Mouse (Mus musculus) liver, adult (tissue): ENCODE results near the gene Upp2.

Source experiments
- GATA4 ChIP-seq: IDR thresholded peaks from 2 replicates; pipeline ENCODE4 v1.6.1; 2014; ENCODE audit warnings: mild to moderate bottlenecking, low read length; ENCODE audit not compliant: insufficient replicate concordance

Upp2 gene

GRCm38 (mm10) chr2:58787360-58787759 lies 220.3 kb downstream of the Upp2 start:
- no peak for TF ChIP-seq GATA4

DNA sequence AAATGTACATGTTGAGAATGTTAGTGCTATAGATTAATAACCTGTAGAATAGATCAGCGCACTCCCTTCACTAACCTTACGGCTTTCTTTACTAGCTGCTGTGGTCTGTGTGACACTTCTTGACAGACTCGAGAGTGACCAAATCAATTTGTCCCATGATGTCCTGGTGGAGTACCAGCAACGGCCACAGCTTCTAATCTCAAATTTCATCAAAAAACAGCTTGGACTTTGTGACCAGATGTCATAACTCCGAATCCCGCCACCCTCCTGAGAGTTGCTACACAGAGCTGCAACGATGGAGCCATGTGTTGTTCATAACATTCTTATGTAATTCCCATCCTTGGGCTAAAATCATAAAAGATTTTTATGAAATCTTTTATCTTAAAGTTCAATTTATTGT lies 222.8 kb downstream of the Upp2 start:
- TF ChIP-seq GATA4: no peak

GRCm38 (mm10) chr2:58790361-58790760 lies 223.3 kb downstream of the Upp2 start:
- no peak for TF ChIP-seq GATA4

DNA sequence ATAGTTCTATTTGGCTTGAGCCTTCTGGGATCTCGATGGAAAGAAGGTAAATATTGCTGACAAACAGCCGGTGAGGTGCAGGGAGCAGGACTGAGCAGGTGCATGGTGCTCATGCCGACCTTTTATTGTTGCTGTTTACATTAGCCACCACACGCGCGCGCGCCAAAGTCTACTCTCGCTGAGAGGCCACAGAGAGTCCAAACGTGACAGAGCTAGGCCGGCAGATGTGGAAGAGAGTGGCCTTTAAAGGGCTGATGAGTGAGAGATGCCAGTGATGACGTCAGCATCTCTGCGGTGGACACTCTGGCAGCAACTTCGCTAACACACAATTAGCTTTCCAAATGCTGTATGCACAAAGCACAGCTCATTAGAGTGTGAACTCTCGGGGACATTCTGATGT lies 227.4 kb downstream of the Upp2 start:
- no peak for TF ChIP-seq GATA4

- no peak for TF ChIP-seq GATA4
Observed at GRCm38 (mm10) chr2:58795432-58795831, 228.3 kb downstream of the Upp2 start.

DNA sequence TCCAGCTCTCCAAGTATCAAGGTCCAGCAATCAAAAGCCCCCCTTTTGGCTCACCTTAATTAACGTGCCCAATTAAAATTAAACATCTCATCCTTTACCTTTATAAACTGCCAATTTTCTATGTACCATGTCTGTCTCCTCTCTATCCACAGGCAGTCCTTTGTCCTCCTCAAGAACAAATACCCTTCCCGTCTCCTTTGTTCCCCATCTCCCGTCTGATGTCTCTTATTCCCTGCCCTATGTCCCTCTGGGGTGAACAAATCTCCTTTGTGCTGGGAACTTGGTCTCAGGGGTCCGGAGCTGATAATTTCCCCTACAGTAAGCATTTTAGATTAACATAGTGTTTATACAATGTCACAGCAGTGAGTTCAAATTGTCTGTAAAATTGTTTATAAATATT lies 230.4 kb downstream of the Upp2 start:
- no peak for TF ChIP-seq GATA4

DNA sequence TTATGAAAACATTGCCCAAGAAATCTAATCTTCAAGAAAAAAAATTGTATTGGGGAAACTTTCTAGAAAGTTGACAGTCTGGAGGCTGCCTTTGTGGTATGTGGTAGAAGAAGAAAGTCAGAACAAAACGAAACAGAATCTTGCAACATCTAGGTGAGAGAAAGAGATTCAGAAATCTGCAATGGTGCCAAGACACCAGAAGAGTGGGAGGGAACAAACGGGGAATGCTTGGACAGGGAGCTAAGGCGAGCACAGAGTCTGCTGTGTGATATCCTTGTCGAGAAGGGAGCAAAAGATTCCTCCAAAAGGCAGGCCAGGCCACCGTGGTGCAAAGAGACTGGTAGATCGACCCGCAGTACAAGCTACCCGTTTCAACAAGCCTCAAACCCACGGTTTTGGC lies 232.0 kb downstream of the Upp2 start:
- TF ChIP-seq GATA4: no peak

GRCm38 (mm10) chr2:58799623-58800022 lies 232.5 kb downstream of the Upp2 start:
- TF ChIP-seq GATA4: no peak

DNA sequence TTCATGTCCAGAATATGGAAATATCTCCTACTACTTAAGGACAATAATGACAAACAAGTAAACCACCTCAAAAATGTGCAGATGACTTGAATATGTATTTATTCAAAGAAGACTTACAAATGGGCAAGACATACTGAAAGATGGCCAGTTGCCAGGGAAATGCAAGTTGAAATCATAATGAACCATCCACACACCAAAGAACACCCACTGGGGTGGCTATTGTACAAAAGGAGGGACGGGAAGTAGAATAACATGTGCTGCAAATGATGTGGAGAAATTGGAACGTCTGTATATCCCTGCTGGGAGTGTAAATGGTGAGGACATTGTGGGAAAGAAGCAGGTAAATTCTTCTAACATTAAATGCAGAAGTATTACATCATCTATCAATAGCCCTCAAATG lies 245.8 kb downstream of the Upp2 start:
- no peak for TF ChIP-seq GATA4

- no peak for TF ChIP-seq GATA4
Observed at GRCm38 (mm10) chr2:58828910-58829600, 262.0 kb downstream of the Upp2 start.

DNA sequence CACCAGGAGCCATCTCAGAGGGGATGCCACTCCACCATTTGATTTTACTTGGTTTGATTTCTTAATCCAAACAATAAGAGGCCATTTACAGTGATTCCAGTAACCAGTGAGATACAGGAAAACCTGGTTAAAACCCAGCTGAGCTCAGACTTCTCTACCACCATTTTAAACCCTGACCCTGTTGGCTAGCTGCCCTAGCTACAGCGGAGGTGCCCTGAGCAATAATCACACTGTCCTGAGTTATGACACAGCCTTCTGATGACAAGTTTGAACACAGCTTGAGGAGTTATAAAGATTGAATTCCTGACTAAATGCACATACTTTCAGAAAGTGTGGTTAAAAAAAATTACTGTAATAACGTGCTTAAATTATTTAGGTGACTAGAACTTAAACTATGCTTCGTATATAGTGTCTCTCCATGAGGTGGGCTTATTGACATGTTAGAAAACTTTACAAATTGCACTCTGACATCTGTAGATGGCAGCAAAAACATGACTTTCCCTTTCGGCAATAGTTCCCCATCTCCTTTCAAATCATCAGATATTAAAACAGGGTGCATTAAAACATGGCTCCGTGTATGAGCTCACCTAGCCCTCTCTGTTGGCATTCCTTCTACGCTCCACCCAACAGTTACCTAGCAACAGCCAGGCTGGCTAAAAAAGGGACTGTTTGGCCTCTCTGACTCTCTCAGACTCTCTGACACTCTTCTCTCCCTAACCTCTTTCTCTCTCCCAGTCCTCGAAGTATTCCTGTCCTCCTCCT lies 263.1 kb downstream of the Upp2 start:
- TF ChIP-seq GATA4: no peak

GRCm38 (mm10) chr2:58832253-58832980 lies 265.3 kb downstream of the Upp2 start:
- no peak for TF ChIP-seq GATA4

GRCm38 (mm10) chr2:58841021-58841420 lies 273.9 kb downstream of the Upp2 start:
- TF ChIP-seq GATA4: no peak

- TF ChIP-seq GATA4: no peak
Observed at GRCm38 (mm10) chr2:58842443-58842842, 275.3 kb downstream of the Upp2 start.
